Mouse (Mus musculus): ENCODE measurements around the gene Auts2. TPM values are rescaled to one million over a fixed set of nuclear protein-coding genes. Genes with fewer than 3 reads are reported as not detected.
A peak's percentile ranks its signal among the peaks of the same experiment; 100 is the strongest.

Auts2 gene
- polyA plus RNA-seq, 1 experiment from 2014 or later = 75.0 TPM

GRCm38 (mm10) chr5:132436473-132436872 lies 106.7 kb downstream of the Auts2 start:
- WGBS = 99% methylated on average over 2 of the region's 2 CpGs
- no peaks in the 10 kb centered on the region for H3K27me3 ChIP-seq (ENCODE audit: control insufficient read depth, insufficient read depth, low read length)
- no peaks in the 10 kb centered on the region for H3K36me3 ChIP-seq (ENCODE audit: control insufficient read depth, insufficient read depth, low read length)
- H3K27ac ChIP-seq (replicated peaks; ENCODE audit: low read depth, low read length) = no peak overlapping the region
- H3K4me1 ChIP-seq (ENCODE audit: control insufficient read depth, insufficient read depth, low read length) = 0 out of 2 replicates have a peak, but pooled peaks cover 11% of the 10 kb centered on the region
- H3K4me2 ChIP-seq (ENCODE audit: low read length) = no peak overlapping the region
- H3K4me3 ChIP-seq (replicated peaks; ENCODE audit: low read depth, low read length) = no peak overlapping the region
- ATAC-seq (ENCODE audit: low FRiP score, low TSS enrichment) (no peak), DNase-seq (no peak)
- H3K9me3 ChIP-seq (ENCODE audit: control insufficient read depth, low read length) = no peaks in the 10 kb centered on the region
- no peak overlapping the region for H3K9ac ChIP-seq (replicated peaks; ENCODE audit: low read length)

- no peaks in the 10 kb centered on the region for H3K9me3 ChIP-seq (ENCODE audit: control insufficient read depth, low read length)
- H3K4me1 ChIP-seq (ENCODE audit: control insufficient read depth, insufficient read depth, low read length) = 0 out of 2 replicates have a peak, but pooled peaks cover 11% of the 10 kb centered on the region
- H3K36me3 ChIP-seq (ENCODE audit: control insufficient read depth, insufficient read depth, low read length) = no peaks in the 10 kb centered on the region
- no peaks in the 10 kb centered on the region for H3K27me3 ChIP-seq (ENCODE audit: control insufficient read depth, insufficient read depth, low read length)
- no peak overlapping the region for H3K9ac ChIP-seq (replicated peaks; ENCODE audit: low read length)
- DNase-seq (no peak), ATAC-seq (ENCODE audit: low FRiP score, low TSS enrichment) (no peak)
- H3K4me2 ChIP-seq (ENCODE audit: low read length) = no peak overlapping the region
- H3K27ac ChIP-seq (replicated peaks; ENCODE audit: low read depth, low read length) = no peak overlapping the region
- WGBS = 38% methylated on average over 5 of the region's 5 CpGs
- H3K4me3 ChIP-seq (replicated peaks; ENCODE audit: low read depth, low read length) = no peak overlapping the region
Measured at GRCm38 (mm10) chr5:132435401-132435800, 107.7 kb downstream of the Auts2 start.

- Histone ChIP-seq H3K4me2 (ENCODE audit: low read length) (no peak overlapping the region), H3K27ac (replicated peaks; ENCODE audit: low read depth, low read length) (no peak overlapping the region), H3K36me3 (ENCODE audit: control insufficient read depth, insufficient read depth, low read length) (no peaks in the 10 kb centered on the region), H3K27me3 (ENCODE audit: control insufficient read depth, insufficient read depth, low read length) (no peaks in the 10 kb centered on the region), H3K9me3 (ENCODE audit: control insufficient read depth, low read length) (no peaks in the 10 kb centered on the region), H3K4me1 (ENCODE audit: control insufficient read depth, insufficient read depth, low read length) (0 out of 2 replicates have a peak, but pooled peaks cover 11% of the 10 kb centered on the region), H3K9ac (replicated peaks; ENCODE audit: low read length) (no peak overlapping the region), H3K4me3 (replicated peaks; ENCODE audit: low read depth, low read length) (no peak overlapping the region)
- ATAC-seq (ENCODE audit: low FRiP score, low TSS enrichment) (no peak), DNase-seq (no peak)
- 89% methylated on average over 6 of the region's 6 CpGs for WGBS
Measured at GRCm38 (mm10) chr5:132433377-132434115, 109.6 kb downstream of the Auts2 start.

GRCm38 (mm10) chr5:132429363-132429762 lies 113.8 kb downstream of the Auts2 start:
- 33% methylated on average over 3 of the region's 3 CpGs for WGBS
- Histone ChIP-seq H3K27me3 (ENCODE audit: control insufficient read depth, insufficient read depth, low read length) (no peaks in the 10 kb centered on the region), H3K27ac (replicated peaks; ENCODE audit: low read depth, low read length) (0 out of 2 replicates have a peak overlapping the region, but pooled peaks have one; percentile 20), H3K4me1 (ENCODE audit: control insufficient read depth, insufficient read depth, low read length) (0 out of 2 replicates have a peak, but pooled peaks cover under 1% of the 10 kb centered on the region), H3K9ac (replicated peaks; ENCODE audit: low read length) (no peak overlapping the region), H3K4me3 (replicated peaks; ENCODE audit: low read depth, low read length) (no peak overlapping the region), H3K4me2 (ENCODE audit: low read length) (no peak overlapping the region), H3K36me3 (ENCODE audit: control insufficient read depth, insufficient read depth, low read length) (no peaks in the 10 kb centered on the region), H3K9me3 (ENCODE audit: control insufficient read depth, low read length) (no peaks in the 10 kb centered on the region)
- DNase-seq (peak; percentile 45), ATAC-seq (ENCODE audit: low FRiP score, low TSS enrichment) (no peak)

GRCm38 (mm10) chr5:132426342-132426741 lies 116.8 kb downstream of the Auts2 start:
- Histone ChIP-seq H3K9me3 (ENCODE audit: control insufficient read depth, low read length) (no peaks in the 10 kb centered on the region), H3K4me2 (ENCODE audit: low read length) (no peak overlapping the region), H3K4me3 (replicated peaks; ENCODE audit: low read depth, low read length) (no peak overlapping the region), H3K27ac (replicated peaks; ENCODE audit: low read depth, low read length) (no peak overlapping the region), H3K36me3 (ENCODE audit: control insufficient read depth, insufficient read depth, low read length) (no peaks in the 10 kb centered on the region), H3K4me1 (ENCODE audit: control insufficient read depth, insufficient read depth, low read length) (no peaks in the 10 kb centered on the region), H3K27me3 (ENCODE audit: control insufficient read depth, insufficient read depth, low read length) (no peaks in the 10 kb centered on the region), H3K9ac (replicated peaks; ENCODE audit: low read length) (no peak overlapping the region)
- DNase-seq (no peak), ATAC-seq (ENCODE audit: low FRiP score, low TSS enrichment) (no peak)
- WGBS = 60% methylated on average over 3 of the region's 3 CpGs

- no peak overlapping the region for H3K9ac ChIP-seq (replicated peaks; ENCODE audit: low read length)
- H3K9me3 ChIP-seq (ENCODE audit: control insufficient read depth, low read length) = no peaks in the 10 kb centered on the region
- ATAC-seq (ENCODE audit: low FRiP score, low TSS enrichment) (no peak), DNase-seq (no peak)
- H3K4me1 ChIP-seq (ENCODE audit: control insufficient read depth, insufficient read depth, low read length) = no peaks in the 10 kb centered on the region
- H3K4me2 ChIP-seq (ENCODE audit: low read length) = no peak overlapping the region
- no peaks in the 10 kb centered on the region for H3K27me3 ChIP-seq (ENCODE audit: control insufficient read depth, insufficient read depth, low read length)
- H3K36me3 ChIP-seq (ENCODE audit: control insufficient read depth, insufficient read depth, low read length) = no peaks in the 10 kb centered on the region
- H3K4me3 ChIP-seq (replicated peaks; ENCODE audit: low read depth, low read length) = no peak overlapping the region
- H3K27ac ChIP-seq (replicated peaks; ENCODE audit: low read depth, low read length) = no peak overlapping the region
- 89% methylated on average over 6 of the region's 6 CpGs for WGBS
Measured at GRCm38 (mm10) chr5:132425792-132426309, 117.3 kb downstream of the Auts2 start.

- DNase-seq (peak; percentile 72), ATAC-seq (ENCODE audit: low FRiP score, low TSS enrichment) (no peak)
- Histone ChIP-seq H3K4me2 (ENCODE audit: low read length) (no peak overlapping the region), H3K36me3 (ENCODE audit: control insufficient read depth, insufficient read depth, low read length) (no peaks in the 10 kb centered on the region), H3K4me3 (replicated peaks; ENCODE audit: low read depth, low read length) (no peak overlapping the region), H3K27ac (replicated peaks; ENCODE audit: low read depth, low read length) (0 out of 2 replicates have a peak overlapping the region, but pooled peaks have one; percentile 6), H3K9me3 (ENCODE audit: control insufficient read depth, low read length) (no peaks in the 10 kb centered on the region), H3K27me3 (ENCODE audit: control insufficient read depth, insufficient read depth, low read length) (no peaks in the 10 kb centered on the region), H3K9ac (replicated peaks; ENCODE audit: low read length) (no peak overlapping the region), H3K4me1 (ENCODE audit: control insufficient read depth, insufficient read depth, low read length) (peaks cover 29% of the 10 kb centered on the region)
- WGBS = 17% methylated on average over 4 of the region's 4 CpGs
Measured at GRCm38 (mm10) chr5:132410338-132410852, 132.7 kb downstream of the Auts2 start.

GRCm38 (mm10) chr5:132408892-132409575 lies 134.1 kb downstream of the Auts2 start:
- DNase-seq = peak; percentile 70
- Histone ChIP-seq H3K9ac (replicated peaks; ENCODE audit: low read length) (no peak overlapping the region), H3K27ac (replicated peaks; ENCODE audit: low read depth, low read length) (no peak overlapping the region), H3K4me1 (ENCODE audit: control insufficient read depth, insufficient read depth, low read length) (peaks cover 29% of the 10 kb centered on the region), H3K9me3 (ENCODE audit: control insufficient read depth, low read length) (no peaks in the 10 kb centered on the region), H3K4me2 (ENCODE audit: low read length) (no peak overlapping the region), H3K36me3 (ENCODE audit: control insufficient read depth, insufficient read depth, low read length) (no peaks in the 10 kb centered on the region), H3K4me3 (replicated peaks; ENCODE audit: low read depth, low read length) (no peak overlapping the region), H3K27me3 (ENCODE audit: control insufficient read depth, insufficient read depth, low read length) (no peaks in the 10 kb centered on the region)
- 7% methylated on average over 2 of the region's 2 CpGs for WGBS
- peak; percentile 67; the same call in 1 of the 2 replicates for ATAC-seq (ENCODE audit: low FRiP score, low TSS enrichment)
